Mouse (Mus musculus) thymus, adult 2 months (tissue): ENCODE measurements at regions not wholly inside any gene's neighbourhood (a gene's known extent, or its start where the extent isn't known, plus 50 kb on each side); places are given as distances from the start of the nearest gene placed in this dataset.

ENCODE experiments used
- CTCF ChIP-seq: fragments of 200-500 bp; IDR thresholded peaks from 2 replicates; pipeline ENCODE4 v1.5.1; 2012; ENCODE audit warnings: mild to moderate bottlenecking, control low read depth, low read length, moderate library complexity, borderline replicate concordance; ENCODE audit not compliant: control insufficient read depth, poor library complexity, insufficient read depth; ENCODE audit errors: extremely low read depth
- POLR2A ChIP-seq: fragments of 200-500 bp; IDR thresholded peaks from 2 replicates; pipeline ENCODE4 v1.6.1; 2012; ENCODE audit warnings: mild to moderate bottlenecking, low read length, control low read depth, moderate library complexity; ENCODE audit not compliant: control insufficient read depth, poor library complexity, insufficient read depth; ENCODE audit errors: extremely low read depth

GRCm38 (mm10) chr7:135935180-135935579 is 219.0 kb upstream of the Mki67 start:
- no peak for TF ChIP-seq CTCF
- TF ChIP-seq POLR2A = no peak
